Mouse (Mus musculus) hindbrain, postnatal 0 days (tissue): ENCODE measurements around the gene Pdf. TPM values are rescaled to one million over a fixed set of nuclear protein-coding genes. Genes with fewer than 3 reads are reported as not detected.
A peak's percentile ranks its signal among the peaks of the same experiment; 100 is the strongest.

Experiments
- ATAC-seq: fragments of 200-750 bp; cut with Nextera tagmentation; 2 replicates; pipeline ENCODE4 v1.8.0; 2017; ENCODE audit warnings: mild to moderate bottlenecking, moderate TSS enrichment, moderate library complexity
- DNase-seq: peaks from one replicate; pipeline ENCODE4 v3.0.0-alpha.2; 2015; ENCODE audit warnings: low spot score
- H3K27ac ChIP-seq: fragments of 300-500 bp; sonication (generic); 2 replicates; pipeline ENCODE4 v1.5.1; 2014; ENCODE audit warnings: mild to moderate bottlenecking
- H3K27me3 ChIP-seq: fragments of 300-500 bp; sonication (generic); 2 replicates; pipeline ENCODE4 v1.6.1; 2014; ENCODE audit warnings: low read length, mixed read lengths; ENCODE audit not compliant: insufficient read depth
- H3K36me3 ChIP-seq: fragments of 300-500 bp; sonication (generic); 2 replicates; pipeline ENCODE4 v1.6.1; 2014; ENCODE audit warnings: low read length, mixed read lengths; ENCODE audit not compliant: insufficient read depth
- H3K4me1 ChIP-seq: fragments of 300-500 bp; sonication (generic); 2 replicates; pipeline ENCODE4 v1.6.1; 2014; ENCODE audit warnings: antibody characterized with exemption, low read length, mixed read lengths; ENCODE audit not compliant: insufficient read depth
- H3K4me2 ChIP-seq: fragments of 300-500 bp; sonication (generic); 2 replicates; pipeline ENCODE4 v1.6.1; 2014; ENCODE audit warnings: low read depth, mild to moderate bottlenecking, low read length, moderate library complexity, mixed read lengths
- H3K4me3 ChIP-seq: fragments of 300-500 bp; sonication (generic); 2 replicates; pipeline ENCODE4 v1.5.1; 2014; ENCODE audit warnings: low read length
- H3K9ac ChIP-seq: fragments of 300-500 bp; sonication (generic); replicated peaks from 2 replicates; pipeline ENCODE4 v1.6.1; 2014; ENCODE audit warnings: mild to moderate bottlenecking, low read length, moderate library complexity, mixed read lengths
- H3K9me3 ChIP-seq: fragments of 300-500 bp; sonication (generic); 2 replicates; pipeline ENCODE4 v1.6.1; 2016; ENCODE audit warnings: low read length, mixed read lengths
- CTCF ChIP-seq: IDR thresholded peaks from 2 replicates; pipeline ENCODE4 v1.5.1; 2016; ENCODE audit warnings: antibody characterized with exemption, control low read depth, low read depth
- WGBS: fragments of 180-500 bp; shearing (Covaris S2); extraction: QIAGEN DNeasy Blood & Tissue Kit; methylation state at CpG from one replicate; pipeline ENCODE4 v1.1.7; 2014; 5-methylcytosine and 5-hydroxymethylcytosine counted together
- polyA plus RNA-seq: library from polyadenylated mRNA; unstranded; fragments of >200 nt; fragmentation: Nextera tagmentation; extraction: Ambion mirVana; gene quantifications from 2 replicates; pipeline ENCODE4 v1.2.1, GENCODE M21; 2015
- total RNA-seq: library from RNA; depleted of rRNA; stranded (reverse); fragments of >200 nt; gene quantifications from 2 replicates; pipeline ENCODE4 v1.2.3, GENCODE M21; 2014; rRNA removed

Gene Pdf
- total RNA-seq (57.7 and 68.8 TPM in 2 replicates), polyA plus RNA-seq (30.5 and 36.9 TPM in 2 replicates)

GRCm38 (mm10) chr8:107048061-107048941 is at the start of gene Pdf:
TSS of gene Pdf (minus strand) at chr8:107048614.
- Histone ChIP-seq H3K27me3 (no peaks in the 10 kb centered on the region), H3K27ac (peak within 1 kb of the TSS; percentile 92), H3K9ac (peak within 1 kb of the TSS; percentile 84), H3K4me2 (peak within 1 kb of the TSS; percentile 96), H3K9me3 (no peaks in the 10 kb centered on the region), H3K4me3 (peak within 1 kb of the TSS; percentile 76), H3K36me3 (peaks cover 52% of the 10 kb centered on the region), H3K4me1 (no peaks in the 10 kb centered on the region; the same call in 1 of the 2 replicates)
- 1% methylated on average over 84 of the region's 87 CpGs for WGBS
- peak; percentile 90 for DNase-seq
- no peak for TF ChIP-seq CTCF
- ATAC-seq: peak; percentile 91

GRCm38 (mm10) chr8:107096366-107097036 is 48.1 kb upstream of the Pdf start, which contains the start of gene Terf2:
TSS of gene Terf2 (minus strand) at chr8:107096547.
- H3K9ac ChIP-seq: peak within 1 kb of the TSS; percentile 75
- no peaks in the 10 kb centered on the region; the same call in 1 of the 2 replicates for H3K36me3 ChIP-seq
- peaks cover 3% of the 10 kb centered on the region; the same call in 1 of the 2 replicates for H3K4me1 ChIP-seq
- H3K4me3 ChIP-seq: peak within 1 kb of the TSS; percentile 77
- H3K27me3 ChIP-seq: no peaks in the 10 kb centered on the region
- WGBS: 3% methylated on average over 39 of the region's 39 CpGs
- ATAC-seq (peak; percentile 97), DNase-seq (peak; percentile 97)
- peak within 1 kb of the TSS; percentile 93 for H3K27ac ChIP-seq
- peak within 1 kb of the TSS; percentile 66 for H3K4me2 ChIP-seq
- no peaks in the 10 kb centered on the region for H3K9me3 ChIP-seq
- no peak for TF ChIP-seq CTCF

GRCm38 (mm10) chr8:107095717-107096365 is 47.4 kb upstream of the Pdf start:
- peak overlapping the region; percentile 93 for H3K27ac ChIP-seq
- peak overlapping the region; percentile 75 for H3K9ac ChIP-seq
- H3K4me3 ChIP-seq: peak overlapping the region; percentile 77
- ATAC-seq (no peak; the same call in 1 of the 2 replicates), DNase-seq (peak; percentile 52)
- no peak for TF ChIP-seq CTCF
- H3K36me3 ChIP-seq: no peaks in the 10 kb centered on the region; the same call in 1 of the 2 replicates
- no peaks in the 10 kb centered on the region for H3K9me3 ChIP-seq
- peak overlapping the region; percentile 66 for H3K4me2 ChIP-seq
- no peaks in the 10 kb centered on the region for H3K27me3 ChIP-seq
- 1% methylated on average over 50 of the region's 53 CpGs for WGBS
- H3K4me1 ChIP-seq: peaks cover 3% of the 10 kb centered on the region; the same call in 1 of the 2 replicates

- H3K36me3 ChIP-seq: peaks cover 9% of the 10 kb centered on the region; the same call in 1 of the 2 replicates
- 96% methylated on average over 7 of the region's 7 CpGs for WGBS
Measured at GRCm38 (mm10) chr8:107090531-107090930, 42.1 kb upstream of the Pdf start.

GRCm38 (mm10) chr8:107088526-107089063 is 40.2 kb upstream of the Pdf start:
- Histone ChIP-seq H3K27ac (no peak overlapping the region), H3K4me2 (no peak overlapping the region), H3K36me3 (peaks cover 9% of the 10 kb centered on the region; the same call in 1 of the 2 replicates), H3K9me3 (no peaks in the 10 kb centered on the region), H3K4me1 (no peaks in the 10 kb centered on the region), H3K4me3 (no peak overlapping the region), H3K9ac (no peak overlapping the region), H3K27me3 (no peaks in the 10 kb centered on the region)
- TF ChIP-seq CTCF: no peak
- WGBS: 95% methylated on average over 5 of the region's 5 CpGs
- DNase-seq: no peak
- ATAC-seq: no peak

More at GRCm38 (mm10) chr8:107090531-107090930, 42.1 kb upstream of the Pdf start:
- DNase-seq (no peak), ATAC-seq (no peak)
- Histone ChIP-seq H3K9ac (no peak overlapping the region), H3K4me3 (no peak overlapping the region), H3K27ac (no peak overlapping the region), H3K27me3 (no peaks in the 10 kb centered on the region), H3K9me3 (no peaks in the 10 kb centered on the region), H3K4me2 (no peak overlapping the region), H3K4me1 (peaks cover 3% of the 10 kb centered on the region; the same call in 1 of the 2 replicates)
- no peak for TF ChIP-seq CTCF

GRCm38 (mm10) chr8:107086018-107086417 is 37.6 kb upstream of the Pdf start:
- no peak overlapping the region for H3K9ac ChIP-seq
- 97% methylated on average over 5 of the region's 5 CpGs for WGBS
- no peaks in the 10 kb centered on the region for H3K27me3 ChIP-seq
- no peak overlapping the region for H3K27ac ChIP-seq
- no peaks in the 10 kb centered on the region for H3K9me3 ChIP-seq
- H3K36me3 ChIP-seq: peaks cover 25% of the 10 kb centered on the region
- no peaks in the 10 kb centered on the region for H3K4me1 ChIP-seq
- no peak overlapping the region for H3K4me2 ChIP-seq
- ATAC-seq (no peak), DNase-seq (no peak)
- H3K4me3 ChIP-seq: no peak overlapping the region
- TF ChIP-seq CTCF: no peak
